Comparison of ENCODE assay signal across 9 mouse cellular contexts in the genomic region with DNA sequence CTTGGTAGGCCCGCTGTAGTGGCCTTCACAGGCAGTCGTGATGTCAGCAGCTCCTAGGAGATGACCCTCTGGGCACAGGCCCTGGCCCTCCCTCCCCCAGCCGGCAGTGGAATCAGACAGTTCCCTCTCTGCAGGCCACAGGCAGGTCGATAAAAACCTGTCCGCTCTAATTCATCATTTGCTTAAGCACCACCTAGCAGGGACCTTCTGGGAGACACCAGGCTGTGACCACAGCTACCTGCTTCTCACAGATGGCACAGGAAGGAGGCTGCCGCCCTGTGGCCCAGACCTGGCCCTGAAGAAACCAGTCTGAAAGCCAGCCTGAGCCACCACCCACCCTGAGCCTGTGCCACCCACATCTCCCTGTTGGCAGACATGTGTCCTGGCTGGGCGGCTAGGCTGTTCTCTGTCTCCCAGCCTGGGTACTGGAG. TPM values are rescaled to one million over a fixed set of nuclear protein-coding genes. Genes with fewer than 3 reads are reported as not detected.
DNase-seq lines count a peak whose midpoint lies in the region.
"Had no signal": no experiment of that assay in that cellular context is flagged by ENCODE, and none has a peak within 500 bp of the region (broad histone marks: within the 10 kb centered on the region; RNA-seq: fewer than 3 reads in every experiment).

No protein-coding gene starts in this region.

- peak; percentile 77 for DNase-seq in ovary, adult 18-20 months (ENCODE audit: low spot score)
- DNase-seq in ovary, postnatal 10 days (ENCODE audit: low spot score), result no peak
- DNase-seq in brain, adult 2 months (ENCODE audit: low read depth, low spot score), result peak; percentile 92
- peak; percentile 80 to 82 for DNase-seq in cerebellum, postnatal 25 days
- DNase-seq in gastrocnemius, postnatal 25 days, result no peak
- no peak for DNase-seq in spleen, postnatal 4 days (ENCODE audit: low spot score in 2 of 2)
- no peak for DNase-seq in gastrocnemius, postnatal 4 days (ENCODE audit: low spot score in 2 of 2)
- DNase-seq: gastrocnemius, adult 2 months; kidney, postnatal 25 days had no signal

RNA-seq across cellular contexts. Expression of gene Slc29a4, which starts 14.2 kb away (rescaled TPM):
- total RNA-seq in gastrocnemius, postnatal 25 days (2021), result under 1 TPM; 0.16 to 0.26 TPM
- under 1 TPM; 0.81 to 0.88 TPM for total RNA-seq in gastrocnemius, postnatal 4 days (2021)
- total RNA-seq: gastrocnemius, adult 2 months had no signal

RNA-seq across cellular contexts. Expression of gene Wipi2, which starts 50.7 kb away (rescaled TPM):
- total RNA-seq in gastrocnemius, postnatal 25 days (2021), result 10 to 100 TPM; 28.6 to 28.8 TPM
- 10 to 100 TPM; 36.9 to 39.6 TPM for total RNA-seq in gastrocnemius, postnatal 4 days (2021)

Comparison
In these comparisons a context has a peak if more than half of its experiments do, and no peak if none do; other contexts are left out.
1. DNase-seq: peak in ovary, adult 18-20 months (single experiment), brain, adult 2 months (single experiment) and cerebellum, postnatal 25 days (2 of 2); none in ovary, postnatal 10 days (single experiment), gastrocnemius, postnatal 25 days (single experiment), spleen, postnatal 4 days (0 of 2) and gastrocnemius, postnatal 4 days (0 of 2).